Mouse (Mus musculus): ENCODE data around the gene Trp53bp1. TPM values are rescaled to one million over a fixed set of nuclear protein-coding genes. Genes with fewer than 3 reads are reported as not detected.

Gene Trp53bp1
- total RNA-seq, 2 experiments from 2014 or later = 128 to 144 TPM

DNA sequence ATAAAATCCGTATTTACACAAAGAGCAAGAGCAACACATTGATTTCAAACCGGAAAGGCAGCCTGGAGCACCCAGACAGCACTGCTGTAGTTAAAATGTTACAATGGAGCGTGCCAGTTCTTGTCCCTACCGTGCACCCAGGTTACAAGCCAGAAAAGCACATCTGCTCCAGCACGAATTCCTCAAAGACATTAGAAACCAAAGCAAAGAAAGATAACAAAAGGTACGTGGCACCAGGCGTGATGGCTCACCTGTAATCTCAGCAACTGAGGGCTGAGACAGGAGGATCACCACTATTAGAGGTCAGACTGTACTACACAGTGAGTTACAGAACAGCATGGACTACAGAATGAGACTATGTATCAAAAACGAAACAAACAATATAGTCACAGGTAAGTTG is 2.8 kb downstream of the Trp53bp1 start:
- DNase-seq (ENCODE audit: low spot score in 2 of 2) = no peak

DNA sequence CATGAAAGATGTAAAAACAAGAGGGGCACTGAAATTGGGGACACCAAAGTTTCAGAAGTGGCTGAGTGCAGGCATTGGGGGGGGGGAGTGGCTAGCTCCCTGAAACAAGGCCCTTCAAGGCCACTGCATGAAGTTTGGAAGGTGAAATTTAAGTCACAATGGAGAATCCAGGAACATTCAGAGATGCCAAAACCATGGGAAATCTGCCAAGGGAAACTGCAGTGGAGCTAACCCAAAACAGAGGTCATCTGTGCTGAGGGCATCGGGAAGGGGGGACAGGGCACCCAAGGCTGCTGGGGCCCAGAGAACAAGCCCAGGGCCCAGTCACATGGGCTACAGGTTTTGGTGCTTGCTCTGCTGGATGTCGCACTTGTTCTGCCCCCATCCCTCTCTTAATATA is 21.4 kb downstream of the Trp53bp1 start:
- no peak for DNase-seq (ENCODE audit: low spot score in 2 of 2)

GRCm38 (mm10) chr2:121244099-121244498 is 27.1 kb downstream of the Trp53bp1 start:
- DNase-seq (ENCODE audit: low spot score in 2 of 2) = peak; percentile 40 to 73

GRCm38 (mm10) chr2:121239426-121239825 is 31.8 kb downstream of the Trp53bp1 start:
- peak in 1 of 2 experiments; percentile 68 for DNase-seq (ENCODE audit: low spot score in 2 of 2)

DNA sequence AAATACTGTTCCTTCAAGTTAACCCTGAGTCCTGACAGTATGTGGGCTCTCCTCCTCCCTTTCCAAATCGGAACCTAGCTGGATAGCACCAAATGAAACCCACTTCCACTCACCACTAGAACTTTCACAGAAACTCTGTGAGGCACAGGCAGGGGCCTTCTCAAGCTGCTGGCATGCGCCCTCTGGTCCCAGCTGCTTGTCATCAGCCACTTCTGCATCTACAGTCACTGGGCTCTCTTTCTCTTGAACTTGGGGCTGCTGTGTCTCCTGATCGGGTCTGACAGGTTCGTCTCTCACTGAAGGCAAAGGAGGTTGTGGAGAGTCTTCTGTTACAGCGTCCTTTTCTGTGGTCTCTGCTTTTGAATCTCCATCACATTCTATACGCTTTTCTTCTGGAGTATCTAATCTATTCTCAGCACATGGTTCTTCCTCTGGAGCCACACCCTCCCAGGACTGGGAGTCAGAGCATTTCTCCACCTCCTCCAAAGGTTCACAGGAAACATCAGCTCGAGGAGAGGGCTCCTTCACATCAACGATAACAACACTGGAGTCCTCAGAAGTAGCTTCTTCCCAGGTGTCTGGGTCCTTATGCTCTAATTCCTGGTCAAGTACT is 35.6 kb downstream of the Trp53bp1 start:
- DNase-seq (ENCODE audit: low spot score in 2 of 2) = no peak

GRCm38 (mm10) chr2:121228135-121228534 is 43.1 kb downstream of the Trp53bp1 start:
- DNase-seq (ENCODE audit: low spot score in 2 of 2) = no peak

GRCm38 (mm10) chr2:121223010-121223409 is 48.2 kb downstream of the Trp53bp1 start:
- peak; percentile 65 to 80 for DNase-seq (ENCODE audit: low spot score in 2 of 2)

DNA sequence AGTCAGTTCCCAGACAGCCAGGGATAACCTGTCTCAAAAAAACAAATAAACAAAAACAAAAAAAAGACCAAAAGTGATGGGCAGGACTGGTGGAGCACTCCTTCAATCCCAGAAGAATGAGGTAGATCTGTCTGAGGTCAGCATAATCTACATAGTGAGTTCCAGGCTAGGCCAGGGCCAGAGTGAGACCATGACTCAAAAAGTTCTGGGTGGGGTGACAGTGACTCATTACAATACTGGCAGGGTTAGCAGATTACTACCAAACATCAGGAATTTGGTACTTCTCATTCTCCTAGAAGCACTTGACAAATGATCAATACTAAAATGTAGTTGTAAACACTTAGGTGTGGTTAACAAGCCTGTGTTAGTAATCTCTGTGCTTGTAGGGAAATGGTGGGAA is 51.2 kb downstream of the Trp53bp1 start:
- no peak for DNase-seq (ENCODE audit: low spot score in 2 of 2)

GRCm38 (mm10) chr2:121219177-121219576 is 52.0 kb downstream of the Trp53bp1 start:
- no peak for DNase-seq (ENCODE audit: low spot score in 2 of 2)

- no peak for DNase-seq (ENCODE audit: low spot score in 2 of 2)
Observed at GRCm38 (mm10) chr2:121214491-121214890, 56.7 kb downstream of the Trp53bp1 start.

DNA sequence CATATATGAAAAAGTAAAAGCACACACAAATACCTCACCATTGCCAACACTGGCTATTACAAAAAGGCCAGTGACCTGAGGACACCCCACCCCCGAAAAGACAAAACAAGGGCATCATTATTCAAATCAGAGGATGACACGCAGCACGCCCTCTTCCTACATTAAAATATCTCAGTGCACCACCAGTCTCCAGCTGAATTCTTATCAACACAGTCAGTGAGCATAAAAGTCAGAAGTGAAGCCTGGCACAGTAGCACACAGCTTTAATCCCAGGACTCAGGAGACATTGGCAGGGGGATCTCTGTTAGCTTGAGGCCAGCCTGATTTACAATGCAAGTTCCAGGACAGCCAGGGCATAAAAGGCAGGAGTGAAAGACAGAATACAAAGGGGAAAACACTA is 64.7 kb downstream of the Trp53bp1 start:
- no peak for DNase-seq (ENCODE audit: low spot score in 2 of 2)

DNA sequence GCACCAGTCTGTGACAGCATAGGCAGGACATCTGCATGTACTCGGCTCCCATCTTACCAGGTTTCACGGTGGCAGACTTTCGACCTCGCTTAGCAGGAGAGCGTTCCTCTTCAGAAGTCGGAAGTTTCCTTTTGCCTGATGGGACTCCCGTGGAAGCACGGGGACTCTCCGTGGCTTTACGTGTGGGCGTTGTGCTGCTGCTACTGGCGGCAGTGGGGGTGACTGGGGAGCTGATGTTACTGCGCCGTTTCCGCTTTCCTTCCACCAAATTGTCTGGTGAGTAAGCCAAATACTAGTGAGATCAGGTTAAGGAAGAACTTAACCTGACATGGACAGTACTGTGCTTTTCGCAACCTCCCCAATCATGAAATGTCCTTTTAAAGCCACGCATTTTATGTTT is 66.9 kb downstream of the Trp53bp1 start:
- DNase-seq (ENCODE audit: low spot score in 2 of 2) = no peak

DNA sequence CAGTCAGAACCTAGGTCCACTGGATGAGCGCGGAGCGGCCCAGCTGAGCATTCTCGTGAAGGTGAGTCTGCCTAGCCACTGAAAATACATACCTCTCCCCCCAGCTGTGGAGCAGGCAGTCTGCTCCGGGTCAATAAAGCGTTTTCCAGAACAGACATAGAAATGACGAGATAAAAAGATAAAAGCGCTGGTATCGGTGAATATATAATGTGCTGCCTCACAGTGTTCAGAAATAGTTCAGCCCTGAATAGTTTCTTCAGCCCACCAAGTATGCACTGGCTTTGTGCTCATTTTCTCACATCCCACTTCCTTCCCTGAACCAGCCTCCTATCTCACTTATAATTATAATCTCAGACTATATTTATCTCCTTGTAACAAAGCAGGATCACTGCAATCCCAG is 75.7 kb downstream of the Trp53bp1 start:
- DNase-seq (ENCODE audit: low spot score in 2 of 2) = no peak

GRCm38 (mm10) chr2:121188530-121188929 is 82.7 kb downstream of the Trp53bp1 start:
- no peak for DNase-seq (ENCODE audit: low spot score in 2 of 2)

DNA sequence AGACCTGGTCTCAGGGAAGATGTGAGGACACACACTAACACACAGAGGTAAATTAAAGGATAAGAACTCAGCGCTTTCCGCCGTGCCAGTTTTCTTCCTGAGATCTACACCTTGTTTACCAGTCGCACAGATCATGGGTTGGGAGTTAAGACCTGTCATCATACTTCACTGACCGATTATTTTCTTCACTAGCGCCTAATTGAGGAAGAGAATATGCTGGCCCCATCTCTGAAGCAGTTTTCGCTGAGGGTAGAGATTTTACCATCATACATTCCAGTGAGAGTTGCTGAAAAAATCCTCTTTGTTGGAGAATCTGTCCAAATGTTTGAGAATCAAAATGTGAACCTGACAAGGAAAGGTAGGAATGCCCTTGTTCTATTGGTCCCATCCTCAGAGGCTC is 87.1 kb downstream of the Trp53bp1 start:
- no peak for DNase-seq (ENCODE audit: low spot score in 2 of 2)

DNA sequence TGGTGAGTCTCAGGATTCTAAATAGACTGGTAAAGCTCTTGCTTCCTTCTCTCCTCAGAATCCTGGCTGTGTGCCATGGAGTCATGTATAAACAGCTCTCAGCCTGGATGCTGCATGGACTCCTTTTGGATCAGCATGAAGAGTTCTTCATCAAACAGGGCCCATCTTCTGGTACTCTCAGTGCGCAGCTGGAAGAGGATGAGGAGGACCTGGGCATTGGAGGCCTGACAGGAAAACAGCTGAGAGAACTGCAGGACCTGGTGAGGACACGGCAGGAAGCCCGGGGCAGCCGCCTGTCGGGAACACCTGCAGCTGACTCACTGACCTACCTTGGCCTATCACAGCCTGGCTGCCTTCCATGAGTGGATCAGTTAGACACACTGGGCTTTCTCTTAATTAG is 87.8 kb downstream of the Trp53bp1 start:
- no peak for DNase-seq (ENCODE audit: low spot score in 2 of 2)

DNA sequence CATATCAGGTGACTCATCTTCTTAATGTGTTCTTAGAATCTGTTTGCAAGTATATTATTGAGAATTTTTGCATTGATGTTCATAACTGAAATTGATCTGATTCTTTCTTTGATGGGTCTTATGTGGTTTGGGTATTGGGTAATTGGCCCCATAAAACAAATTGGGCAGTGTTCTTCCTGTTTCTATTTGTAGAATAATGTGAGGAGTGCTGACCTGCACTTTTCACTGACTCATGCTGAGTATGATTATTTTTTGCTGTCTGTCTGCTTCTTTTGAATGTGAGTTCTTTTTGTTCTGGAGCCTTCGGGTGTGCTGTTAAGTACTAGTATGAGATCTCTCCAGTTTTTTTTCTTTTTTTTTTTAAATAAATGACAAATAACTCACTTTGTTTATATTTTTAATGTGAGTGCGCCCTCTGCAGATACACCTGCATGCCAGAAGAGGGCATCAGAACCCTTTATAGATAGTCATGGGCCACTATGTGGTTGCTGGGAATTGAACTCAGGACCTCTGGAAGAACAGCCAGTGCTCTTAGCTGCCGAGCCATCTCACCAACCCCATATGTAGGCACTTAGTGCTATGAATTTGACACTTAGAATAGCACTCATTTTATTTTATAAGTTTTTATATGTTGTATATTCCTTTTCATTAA is 92.3 kb downstream of the Trp53bp1 start:
- no peak for DNase-seq (ENCODE audit: low spot score in 2 of 2)

DNA sequence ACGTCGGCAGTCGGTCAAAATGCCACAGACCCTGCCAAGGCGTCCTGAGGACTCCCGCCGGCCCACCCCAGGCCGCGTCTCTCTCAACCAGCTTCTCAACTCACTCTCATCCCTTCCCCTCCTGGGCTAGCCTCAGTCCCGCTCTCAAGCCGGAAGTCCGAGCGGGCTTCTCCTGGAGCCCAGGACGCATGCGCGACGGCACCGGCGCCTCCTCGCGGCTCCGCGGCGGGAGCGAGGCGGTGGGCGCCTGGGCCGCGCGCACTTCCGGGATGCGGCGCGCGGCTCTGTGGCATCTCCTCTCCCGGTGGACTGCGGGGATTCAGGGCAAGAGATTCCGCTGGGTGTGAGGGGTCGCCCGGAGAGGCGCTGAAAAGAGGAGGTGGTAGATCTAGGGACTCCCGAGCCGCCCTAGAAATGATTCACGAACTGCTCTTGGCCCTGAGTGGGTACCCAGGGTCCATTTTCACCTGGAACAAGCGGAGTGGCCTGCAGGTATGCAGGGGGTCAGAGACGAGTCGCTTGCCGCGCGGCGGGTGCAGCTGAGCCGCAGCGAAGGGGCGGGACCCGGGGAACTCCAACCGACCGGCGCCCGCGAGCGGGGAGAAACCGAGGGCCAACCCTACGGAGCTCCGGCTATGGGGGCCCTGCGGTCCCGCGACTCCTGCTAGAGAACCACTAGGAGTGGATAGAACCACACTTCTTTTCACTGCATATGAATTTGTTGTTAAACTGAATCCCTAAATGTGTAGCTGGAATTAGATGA is 100.0 kb downstream of the Trp53bp1 start, which contains the start of gene Zscan29:
Gene Zscan29 (minus strand): TSS at position 146 of the 763 bp plus-strand sequence.
- DNase-seq (ENCODE audit: low spot score in 2 of 2) = peak; percentile 78 to 83

- peak in 1 of 2 experiments; percentile 20 for DNase-seq (ENCODE audit: low spot score in 2 of 2)
Observed at GRCm38 (mm10) chr2:121170481-121170971, 100.7 kb downstream of the Trp53bp1 start, which contains the start of gene Tubgcp4. Gene Tubgcp4, plus strand, starts transcription at chr2:121170654.

DNA sequence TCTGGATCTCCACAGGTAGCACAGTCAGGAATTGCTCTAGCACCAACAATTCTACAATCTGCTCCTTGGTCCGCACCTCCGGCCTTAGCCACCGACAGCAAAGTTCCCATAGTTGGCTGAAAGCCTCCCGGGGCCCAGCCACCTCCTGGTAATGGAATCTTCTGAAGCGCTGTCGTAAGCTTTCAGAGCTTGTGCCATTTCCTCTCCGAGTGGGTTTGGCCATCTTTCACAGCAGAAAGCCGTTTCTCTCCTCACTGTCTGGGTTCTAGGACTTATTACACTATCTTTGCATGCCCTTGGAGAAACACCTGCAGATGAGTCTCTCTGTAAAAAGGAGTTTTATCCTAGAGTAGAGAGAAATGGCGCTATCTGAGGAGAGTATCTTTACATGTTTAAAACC is 101.3 kb downstream of the Trp53bp1 start:
- DNase-seq (ENCODE audit: low spot score in 2 of 2) = no peak

- no peak for DNase-seq (ENCODE audit: low spot score in 2 of 2)
Observed at GRCm38 (mm10) chr2:121169173-121169572, 102.0 kb downstream of the Trp53bp1 start.

DNA sequence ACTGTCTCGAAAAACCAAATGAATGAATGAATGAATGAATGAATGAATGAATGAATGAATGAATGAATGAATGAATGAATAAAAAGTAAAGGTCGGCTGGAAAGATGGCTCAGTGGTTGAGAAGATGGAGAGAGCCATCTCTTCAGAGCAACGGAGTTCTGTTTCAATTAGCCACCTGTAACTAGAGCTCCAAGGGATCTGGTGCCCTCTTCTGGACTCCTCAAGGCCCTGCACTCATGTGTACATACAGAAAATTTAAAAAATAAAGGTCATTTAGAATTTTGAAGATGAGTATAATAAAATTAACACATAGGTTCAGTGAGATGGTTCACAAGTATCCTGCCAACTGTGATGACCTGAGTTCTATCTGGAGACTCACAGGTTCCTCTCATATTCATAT is 118.1 kb downstream of the Trp53bp1 start:
- DNase-seq (ENCODE audit: low spot score in 2 of 2) = no peak
